8 mouse cellular contexts compared by ENCODE assay signal in the genomic region with DNA sequence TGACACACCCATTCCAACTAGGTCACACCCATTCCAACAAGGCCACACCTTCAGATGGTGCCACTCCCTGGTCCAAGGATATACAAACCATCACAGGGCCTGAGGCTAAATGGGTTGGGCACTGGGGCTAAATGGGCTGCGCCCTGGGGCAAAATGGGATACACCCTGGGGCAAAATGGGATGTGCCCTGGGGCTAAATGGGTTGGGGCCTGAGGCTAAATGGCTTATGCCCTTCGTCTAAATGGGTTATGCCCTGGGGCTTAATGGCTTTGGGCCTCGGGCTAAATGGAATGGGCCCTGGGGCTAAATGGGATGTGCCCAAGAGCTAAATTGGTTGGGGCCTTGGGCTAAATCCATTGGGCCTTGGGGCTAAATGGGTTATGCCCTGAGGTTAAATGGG.
DNase-seq lines count a peak whose midpoint lies in the region.
"Not testable (repeated sequence)": the region's sequence is repeated elsewhere in the genome, so short reads cannot be mapped to it uniquely, and the experiment has no call there.

No protein-coding gene starts in this region.

- H3K27me3 ChIP-seq in embryonic facial prominence, embryonic 10.5 days (replicated peaks; ENCODE audit: low read depth, poor library complexity, severe bottlenecking) = not testable (repeated sequence)

- H3K27ac ChIP-seq in embryonic facial prominence, embryonic 10.5 days (replicated peaks) = not testable (repeated sequence)

- not testable (repeated sequence) for H3K36me3 ChIP-seq in embryonic facial prominence, embryonic 10.5 days (replicated peaks)

- peak; percentile 15 for DNase-seq in adrenal gland, postnatal 14 days
- DNase-seq in embryonic facial prominence, embryonic 10.5 days (ENCODE audit: low spot score) = peak; percentile 6
- DNase-seq in gastrocnemius, postnatal 10 days = peak; percentile 25
- DNase-seq in kidney, postnatal 25 days = peak; percentile 27 to 44
- DNase-seq in lung, postnatal 10 days = peak; percentile 13
- DNase-seq in right cerebral cortex, postnatal 4 days = peak; percentile 3
- peak; percentile 4 for DNase-seq in testis, postnatal 14 days (ENCODE audit: low spot score)
- peak; percentile 8 for DNase-seq in urinary bladder, postnatal 25 days (ENCODE audit: low spot score)

- H3K4me3 ChIP-seq in embryonic facial prominence, embryonic 10.5 days = not testable (repeated sequence)

- not testable (repeated sequence) for H3K4me1 ChIP-seq in embryonic facial prominence, embryonic 10.5 days

- peaks cover 66% of the 10 kb centered on the region for H3K9me3 ChIP-seq in embryonic facial prominence, embryonic 10.5 days

- WGBS in embryonic facial prominence, embryonic 10.5 days = 83% methylated on average over 3 of the region's 3 CpGs
